Mouse (Mus musculus): ENCODE results near the gene C87436.

C87436 gene

DNA sequence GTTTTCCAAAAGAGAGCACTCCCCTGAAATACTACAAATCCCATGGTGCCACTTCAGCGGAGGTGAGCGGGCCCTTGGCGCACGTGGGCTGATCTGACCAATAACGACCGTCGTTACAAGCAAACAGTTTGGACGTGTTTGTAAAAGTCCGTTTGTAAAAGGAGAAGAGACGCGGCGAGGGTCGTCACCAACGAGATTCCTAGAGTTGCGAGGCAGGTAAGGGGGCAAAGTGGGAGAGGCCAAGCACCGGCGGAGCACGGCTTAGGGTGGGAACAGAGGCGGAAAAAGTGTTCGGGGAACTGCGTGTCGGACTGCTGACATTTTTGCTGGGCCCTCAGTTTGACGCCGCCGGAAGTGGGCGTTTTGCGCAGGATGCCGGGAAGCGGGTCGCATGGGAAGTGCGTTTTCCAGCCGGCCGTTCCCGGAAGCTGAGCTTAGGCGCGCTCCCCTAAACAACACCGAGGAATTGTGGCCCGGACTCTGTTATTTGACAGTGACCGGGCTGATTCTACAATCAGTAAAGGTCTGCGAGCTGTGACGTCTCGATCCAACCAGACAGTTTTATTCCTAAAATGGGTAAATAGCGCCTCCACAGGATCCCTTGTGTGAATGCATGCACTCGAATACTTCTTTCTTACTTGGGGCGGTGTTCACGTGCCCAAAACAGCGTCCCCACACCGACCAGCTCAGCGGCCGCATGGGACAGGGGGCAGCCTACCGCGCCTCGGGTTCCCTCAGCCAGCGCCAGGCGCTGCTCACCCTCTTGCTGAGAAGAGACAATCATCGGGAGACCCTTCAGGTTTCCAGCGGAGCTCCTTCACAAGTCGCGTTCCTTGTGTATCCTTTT is at the start of gene C87436:
C87436 (plus strand) TSS at position 103 of the 847 bp plus-strand sequence.
- peak; percentile 92 to 95 for DNase-seq (ENCODE audit: low spot score in 2 of 2)

DNA sequence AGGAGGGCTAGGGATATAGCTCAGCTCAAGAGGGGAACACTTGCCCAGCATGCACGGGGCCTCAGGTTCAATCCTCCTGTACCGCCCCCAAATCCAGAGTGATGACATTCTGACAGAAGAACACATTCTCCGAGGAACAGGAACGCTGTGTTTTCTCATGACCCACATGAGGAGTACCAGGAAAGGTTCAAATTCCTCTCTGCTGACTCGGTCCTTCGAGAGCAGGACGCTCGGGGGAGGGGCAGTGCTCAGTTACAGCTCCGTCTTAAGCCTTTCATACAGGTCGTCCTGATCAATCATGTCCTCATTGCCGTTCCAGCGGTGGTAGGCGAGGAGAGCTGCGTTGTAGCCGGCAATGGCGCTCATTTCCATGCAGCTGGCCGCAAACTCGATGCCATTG is 49.7 kb upstream of the C87436 start:
- no peak for DNase-seq (ENCODE audit: low spot score in 2 of 2)

DNA sequence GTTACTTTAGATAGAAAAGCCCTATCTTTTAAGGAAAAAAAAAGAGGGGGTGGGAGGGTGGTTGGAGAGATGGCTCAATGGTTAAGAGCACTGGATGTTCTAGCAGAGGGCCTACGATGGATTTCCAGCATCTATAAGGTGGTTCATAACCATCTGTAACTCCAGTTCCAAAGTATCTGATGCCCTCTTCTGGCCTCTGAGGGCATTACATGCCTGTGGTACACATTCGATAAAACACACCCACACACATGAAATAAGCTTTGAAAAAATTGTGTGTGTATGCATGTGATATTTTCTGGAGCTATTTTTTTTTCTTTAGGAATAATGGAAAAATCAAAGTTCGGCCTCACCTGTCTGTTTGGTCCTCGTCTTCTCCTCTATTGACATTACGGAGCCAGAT is 46.8 kb upstream of the C87436 start:
- DNase-seq (ENCODE audit: low spot score in 2 of 2): peak in 1 of 2 experiments; percentile 49

DNA sequence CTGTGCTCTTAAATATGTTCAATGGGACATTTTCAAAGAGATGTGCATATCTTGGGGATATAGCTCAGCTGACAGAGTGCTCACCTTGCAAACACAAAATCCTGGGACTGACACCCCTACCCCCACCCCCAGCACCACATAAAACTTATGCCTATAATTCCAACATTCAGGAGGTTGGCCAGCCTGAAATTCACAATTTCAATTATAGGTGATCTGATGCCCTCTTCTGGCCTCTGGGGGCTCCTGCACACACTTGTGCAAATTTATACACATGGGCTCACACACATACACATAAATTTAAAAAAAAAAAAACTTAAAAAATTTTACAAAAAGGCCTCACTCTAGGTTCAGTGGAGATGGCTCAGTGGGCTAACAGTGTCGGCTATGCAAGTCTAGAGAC is 45.0 kb upstream of the C87436 start:
- no peak for DNase-seq (ENCODE audit: low spot score in 2 of 2)

DNA sequence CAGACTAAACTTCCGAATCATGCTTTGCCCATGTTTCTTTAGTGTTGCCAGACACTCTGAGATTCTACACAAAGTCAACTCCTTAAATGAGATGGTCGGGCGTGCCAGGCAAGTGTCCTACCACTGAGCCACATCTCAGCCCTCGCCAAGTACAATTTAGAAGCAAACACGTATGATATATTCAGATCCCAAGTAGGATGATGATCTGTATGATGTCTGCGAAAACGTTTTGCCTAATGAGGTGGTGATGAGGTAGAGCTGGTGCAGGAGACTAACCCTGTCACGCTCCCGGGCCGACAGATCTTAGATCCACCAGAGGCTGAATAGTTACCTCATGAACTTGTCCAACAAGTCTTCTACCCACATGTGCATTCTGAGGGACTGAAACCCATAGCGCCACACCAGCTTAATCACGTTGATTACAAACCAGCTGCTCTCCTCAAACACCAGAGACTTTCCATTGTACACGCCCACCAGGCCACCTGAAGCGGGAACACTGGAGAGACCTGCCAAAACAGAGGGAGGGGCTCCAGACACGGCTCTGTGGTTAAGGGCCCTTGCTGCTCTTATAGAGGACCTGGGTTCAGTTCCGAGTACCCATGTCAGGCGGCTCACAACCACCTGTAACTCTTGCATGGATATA is 44.0 kb upstream of the C87436 start:
- DNase-seq (ENCODE audit: low spot score in 2 of 2): no peak

DNA sequence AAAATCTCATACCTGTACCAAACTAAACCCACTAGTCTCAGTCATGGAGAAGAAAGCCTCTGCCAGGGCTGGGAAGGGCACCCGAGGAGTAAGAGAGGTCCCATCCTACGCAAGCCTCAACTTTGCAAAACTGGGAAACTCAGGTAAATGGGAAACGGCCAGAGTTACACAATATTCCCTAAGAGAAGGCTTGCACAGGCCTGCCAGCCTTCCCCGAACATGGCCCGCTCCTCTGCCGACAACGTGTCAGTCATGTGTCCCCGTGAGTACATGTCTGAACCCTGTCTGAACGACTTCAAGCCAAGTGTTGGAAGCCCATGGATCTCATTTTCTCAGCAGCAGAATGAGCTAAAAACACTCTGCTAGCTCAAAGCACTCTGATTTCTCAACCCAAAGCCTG is 43.2 kb upstream of the C87436 start:
- no peak for DNase-seq (ENCODE audit: low spot score in 2 of 2)

DNA sequence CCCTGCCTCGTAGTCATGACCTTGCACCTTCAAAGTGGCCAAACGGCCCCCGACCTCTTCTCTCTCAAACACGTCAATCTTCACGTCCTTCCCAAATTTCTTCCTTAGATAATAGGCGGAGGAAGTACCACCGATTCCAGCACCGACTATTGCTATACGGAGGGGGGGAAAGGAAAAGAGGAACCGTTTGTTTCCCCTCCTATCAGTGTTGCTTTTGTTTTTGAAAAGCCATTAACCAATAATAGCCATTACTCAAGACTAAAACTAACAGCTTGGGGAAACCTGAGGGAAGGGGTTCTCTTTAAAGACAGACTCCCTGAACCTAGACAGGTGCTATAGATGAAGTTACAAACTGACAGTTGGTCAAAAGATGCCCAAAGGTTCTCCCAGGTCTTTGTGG is 42.2 kb upstream of the C87436 start:
- DNase-seq (ENCODE audit: low spot score in 2 of 2): no peak

DNA sequence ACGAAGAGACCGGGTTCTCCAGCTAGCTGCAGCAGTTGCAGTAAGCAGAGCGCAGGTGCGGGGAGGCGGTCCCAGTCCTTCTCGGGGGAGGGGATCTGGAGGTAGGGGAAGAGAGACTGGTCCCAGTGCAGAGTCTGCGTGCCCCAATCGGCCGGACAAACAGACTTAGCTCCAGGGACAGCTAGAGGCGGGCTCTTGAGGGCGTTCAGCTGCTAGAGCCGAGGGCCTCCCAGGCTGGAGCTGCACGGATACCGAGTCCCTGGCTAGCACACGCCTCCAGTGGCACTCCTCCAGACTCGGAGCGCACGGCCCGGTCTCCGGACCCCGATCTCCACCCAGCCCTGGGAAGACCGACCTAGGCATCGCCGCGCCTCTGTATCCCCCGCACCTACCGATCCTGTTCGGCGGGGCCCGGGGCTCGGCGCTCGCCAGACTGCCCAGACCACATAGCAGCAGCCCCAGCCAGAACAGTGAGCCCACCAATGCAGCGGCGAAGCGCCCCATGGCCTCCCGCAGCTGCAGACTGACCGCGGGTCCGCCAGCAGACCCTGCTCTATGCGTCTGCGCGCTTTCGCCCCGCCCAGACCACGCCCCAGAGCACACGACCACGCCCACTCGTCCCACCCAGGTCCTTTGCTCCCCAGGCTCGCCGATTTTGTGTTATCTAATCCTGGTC is 41.5 kb upstream of the C87436 start, which contains the start of gene Pcyox1:
Pcyox1 (minus strand) TSS at position 574 of the 676 bp plus-strand sequence.
- peak; percentile 89 to 90 for DNase-seq (ENCODE audit: low spot score in 2 of 2)

DNA sequence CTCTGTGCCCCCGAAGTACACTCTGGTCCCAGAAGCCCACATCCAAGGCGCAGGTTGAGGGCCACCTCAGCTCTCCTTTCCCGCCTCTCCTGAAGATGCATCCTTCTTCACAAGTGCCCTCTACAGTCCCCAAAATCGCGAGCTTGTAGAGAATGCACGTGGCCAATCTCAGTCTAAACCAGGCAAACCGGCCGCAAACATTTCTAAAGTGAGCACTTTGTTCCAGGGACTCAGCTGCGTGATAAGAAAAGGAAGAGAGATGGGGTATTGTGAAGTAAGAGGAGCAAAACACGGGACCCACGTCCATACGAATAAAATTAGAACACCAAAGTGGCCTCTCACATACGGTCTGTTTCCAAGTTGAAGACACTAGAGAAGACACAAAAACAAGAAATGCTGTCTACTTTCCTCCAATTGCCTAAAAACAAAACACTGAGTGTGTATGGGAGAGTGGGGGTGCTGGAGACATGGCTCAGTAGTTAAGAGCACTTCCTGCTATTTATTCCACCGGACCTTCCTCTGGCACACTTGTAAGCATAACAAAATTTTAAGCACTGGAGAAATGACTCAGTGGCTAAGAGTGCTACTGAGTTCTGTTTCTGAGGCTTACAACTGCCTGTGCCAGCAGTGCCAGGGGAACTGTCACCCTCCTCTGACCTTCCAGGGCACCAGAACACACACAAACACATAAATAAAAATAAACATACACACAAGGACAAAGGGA is 40.8 kb upstream of the C87436 start:
- DNase-seq (ENCODE audit: low spot score in 2 of 2): no peak

DNA sequence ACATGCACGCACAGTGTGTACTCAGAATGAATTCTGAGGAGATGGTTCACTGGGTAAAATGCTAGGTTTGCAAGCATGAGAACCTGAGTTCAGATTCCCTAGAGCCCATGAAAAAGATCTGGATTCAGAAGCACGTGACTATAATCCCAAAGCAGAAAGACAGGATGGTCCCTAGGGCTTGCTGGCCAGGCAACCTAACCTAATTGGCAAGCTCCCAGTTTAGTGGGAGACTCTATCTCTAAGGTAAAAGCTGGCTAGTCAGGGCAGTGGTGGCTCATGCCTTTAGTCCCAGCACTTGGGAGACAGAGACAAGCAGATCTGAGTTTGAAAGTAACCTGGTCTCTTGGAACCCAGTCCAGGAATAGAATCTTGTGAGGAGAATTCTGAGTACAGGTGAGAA is 39.2 kb upstream of the C87436 start:
- DNase-seq (ENCODE audit: low spot score in 2 of 2): no peak

DNA sequence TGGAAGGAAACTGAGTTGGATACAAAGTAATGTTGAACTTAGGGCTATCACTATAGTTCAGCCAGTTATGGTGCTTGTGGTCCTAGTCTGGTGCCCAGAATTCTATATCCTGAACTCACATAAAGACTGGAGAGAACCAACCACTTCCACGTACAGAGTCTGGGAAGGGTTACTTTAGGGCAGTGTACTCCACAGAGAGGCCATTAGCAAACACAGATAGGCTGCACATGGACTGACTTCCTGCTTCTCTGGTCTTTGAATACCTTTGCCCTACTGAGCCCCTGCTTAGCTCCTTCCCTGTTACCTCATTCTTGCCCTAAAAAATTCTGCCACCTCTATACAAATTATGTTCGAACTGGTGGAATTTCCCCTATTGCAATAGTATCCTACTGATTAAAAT is 38.2 kb upstream of the C87436 start:
- no peak for DNase-seq (ENCODE audit: low spot score in 2 of 2)

DNA sequence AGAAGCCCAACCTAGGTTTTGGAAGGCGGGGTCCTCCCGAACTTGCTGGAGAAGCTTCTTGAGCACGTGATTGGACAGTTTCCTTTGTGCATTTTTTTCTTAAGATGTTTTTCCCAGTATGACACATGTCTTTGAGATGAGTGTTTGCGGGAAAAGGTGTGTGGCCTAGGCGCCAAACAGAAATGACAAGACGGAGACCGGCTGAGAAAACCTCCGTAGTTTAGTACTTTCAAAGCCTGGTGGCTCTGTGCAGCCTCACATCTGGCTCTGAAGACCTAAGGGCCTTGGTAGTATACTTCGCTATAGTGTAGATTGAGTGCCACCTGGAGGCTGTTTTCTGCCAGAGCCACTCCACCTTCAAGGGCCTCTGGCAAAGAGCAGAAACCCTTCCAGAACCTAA is 37.2 kb upstream of the C87436 start:
- peak; percentile 51 to 83 for DNase-seq (ENCODE audit: low spot score in 2 of 2)

DNA sequence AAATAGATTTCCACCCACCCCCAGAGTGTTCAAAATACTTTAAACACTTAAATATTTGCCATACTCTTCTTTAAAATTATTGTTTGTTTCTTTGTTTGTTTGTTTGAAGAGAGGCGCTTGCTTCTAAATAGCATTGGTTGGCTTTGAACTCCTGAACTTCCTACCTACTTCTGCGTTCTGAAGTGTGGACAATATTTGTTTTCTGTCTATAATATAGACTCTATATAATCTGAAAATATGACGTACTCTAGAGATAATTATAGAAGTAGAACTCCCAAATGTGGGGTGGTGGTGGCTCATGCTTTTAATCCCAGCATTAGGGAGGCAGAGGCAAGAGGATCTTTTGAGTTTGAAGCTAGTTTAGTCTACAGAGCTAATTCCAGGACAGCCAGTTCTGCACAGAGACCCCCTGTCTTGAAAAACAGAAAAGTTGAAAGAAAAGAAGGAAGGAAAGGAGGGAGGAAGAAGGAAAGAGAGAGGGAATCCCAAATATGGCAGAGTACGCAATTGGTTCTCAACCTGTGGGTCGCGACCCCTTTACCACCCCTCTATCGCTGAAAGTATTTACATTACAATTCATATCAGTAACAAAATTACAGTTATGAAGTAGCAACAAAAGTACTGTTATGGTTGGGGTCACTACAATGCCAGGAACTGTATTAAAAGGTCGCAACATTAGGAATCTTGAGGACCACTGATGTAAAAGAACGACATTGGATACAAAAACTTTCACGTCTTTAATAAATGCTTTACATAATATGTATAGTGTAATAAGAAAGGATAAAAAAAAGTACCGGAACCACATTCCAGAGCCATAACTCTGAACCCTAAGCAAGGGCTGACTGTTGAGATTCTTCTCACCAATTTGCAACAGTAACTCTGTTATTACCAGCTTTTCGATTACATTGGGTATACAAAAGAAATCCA is 35.2 kb upstream of the C87436 start:
- no peak for DNase-seq (ENCODE audit: low spot score in 2 of 2)

DNA sequence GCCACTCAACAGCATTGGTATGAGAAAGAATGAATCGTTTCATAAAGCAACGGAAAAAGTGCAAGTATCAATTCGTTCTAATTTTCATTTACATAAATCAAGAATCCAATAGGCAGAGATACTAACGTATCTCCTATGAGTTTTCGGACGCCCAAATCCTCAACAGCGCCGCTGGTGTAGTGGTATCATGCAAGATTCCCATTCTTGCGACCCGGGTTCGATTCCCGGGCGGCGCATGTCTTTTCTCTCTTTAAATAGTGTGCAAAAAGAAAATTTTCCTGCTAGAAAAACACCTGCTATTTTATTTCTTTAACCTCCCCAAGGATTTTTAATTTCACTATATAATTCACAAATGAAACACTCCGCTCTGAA is 34.5 kb upstream of the C87436 start:
- peak; percentile 87 for DNase-seq (ENCODE audit: low spot score in 2 of 2)

DNA sequence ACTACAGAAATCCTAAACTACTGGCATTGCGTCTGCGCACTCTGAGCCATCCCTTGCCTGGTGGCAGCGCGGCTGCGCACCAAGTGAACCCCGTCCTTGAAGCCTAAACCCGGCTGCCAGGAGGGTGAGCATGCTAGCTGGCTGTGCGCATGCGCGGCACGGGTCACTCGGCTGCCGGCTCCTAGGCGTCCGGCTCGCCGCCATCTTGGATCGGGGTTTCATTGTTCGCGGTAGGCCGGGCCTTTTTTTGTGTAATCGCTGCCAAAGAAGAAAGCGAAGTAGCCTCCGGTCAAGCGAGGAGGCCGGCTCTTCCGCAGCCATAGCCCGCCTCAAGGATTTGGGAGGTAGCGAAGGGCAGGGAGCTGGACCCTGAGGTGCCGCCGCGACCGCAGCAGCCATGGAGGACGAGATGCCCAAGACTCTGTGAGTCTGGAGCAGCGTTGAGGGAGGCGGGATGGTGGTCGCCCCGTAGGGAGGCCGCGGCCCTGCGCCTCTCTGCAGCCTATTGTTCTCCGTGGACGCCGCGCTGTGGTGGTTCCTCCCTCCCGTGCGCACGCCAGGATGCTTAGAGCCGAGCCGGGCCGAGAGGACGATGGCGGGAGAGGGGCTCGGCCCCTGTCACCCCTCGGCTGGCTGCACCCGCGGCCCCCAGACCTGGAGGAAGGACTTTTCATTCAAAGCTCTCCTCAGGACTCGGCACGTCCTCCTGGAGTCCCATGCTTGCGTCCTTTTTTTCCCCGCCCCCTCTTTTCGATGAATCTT is 33.9 kb upstream of the C87436 start, which contains the start of gene Tia1:
Tia1 (plus strand) TSS at position 120 of the 762 bp plus-strand sequence.
- peak; percentile 92 to 97 for DNase-seq (ENCODE audit: low spot score in 2 of 2)

DNA sequence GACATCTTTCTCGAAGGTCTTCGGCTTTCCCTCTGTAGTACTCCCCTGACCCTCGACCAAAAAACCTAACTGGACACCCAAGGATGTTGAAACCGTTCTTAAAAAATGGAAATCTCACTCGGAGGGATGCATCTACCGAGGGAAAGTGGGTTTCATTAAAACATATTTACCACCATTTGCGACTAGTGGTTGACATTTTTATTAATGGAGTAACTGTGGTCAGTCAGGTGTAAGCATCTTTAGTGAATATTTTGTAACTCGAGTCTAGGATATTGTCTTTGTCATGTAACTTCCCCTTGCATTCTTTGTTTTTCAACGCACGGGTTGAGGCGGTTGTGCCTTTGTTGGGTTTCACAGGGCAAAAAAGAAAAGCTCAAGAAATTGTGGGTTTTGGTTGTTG is 33.2 kb upstream of the C87436 start:
- no peak for DNase-seq (ENCODE audit: low spot score in 2 of 2)

DNA sequence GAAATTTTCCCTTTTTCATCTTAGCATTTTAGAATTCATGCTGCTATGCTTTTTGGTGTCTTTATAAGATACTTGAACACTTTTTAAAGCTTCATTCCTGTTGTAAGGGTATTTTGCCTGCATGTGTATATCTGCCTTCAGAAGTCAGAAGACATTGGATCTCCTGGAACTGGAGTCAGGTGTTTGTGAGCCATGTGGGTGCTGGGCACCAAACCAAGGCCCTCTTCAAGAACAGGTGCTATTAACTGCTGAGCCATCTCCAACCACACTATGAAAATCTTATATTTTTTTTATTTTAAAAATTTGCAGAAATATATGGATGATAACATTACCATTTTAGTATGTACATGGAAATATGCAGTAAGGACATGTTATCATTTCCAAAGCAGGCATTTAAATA is 31.9 kb upstream of the C87436 start:
- no peak for DNase-seq (ENCODE audit: low spot score in 2 of 2)

DNA sequence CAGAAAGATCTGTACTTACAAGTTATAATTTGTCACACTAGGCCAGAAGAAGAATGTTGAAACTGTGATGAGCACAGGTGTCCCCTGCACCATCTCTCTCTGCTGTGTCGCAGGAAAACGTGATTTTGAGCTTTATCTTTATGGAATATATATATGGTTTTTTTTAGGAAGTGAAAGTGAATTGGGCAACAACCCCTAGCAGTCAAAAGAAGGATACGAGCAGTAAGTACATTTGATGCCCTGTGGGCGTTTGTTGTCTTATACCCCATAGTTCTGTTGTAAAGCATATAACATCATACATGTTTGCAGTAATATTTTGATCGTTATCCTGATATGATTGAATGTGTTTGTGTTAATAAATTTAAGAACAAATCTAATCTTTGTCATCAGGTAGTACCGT is 19.5 kb upstream of the C87436 start:
- no peak for DNase-seq (ENCODE audit: low spot score in 2 of 2)

DNA sequence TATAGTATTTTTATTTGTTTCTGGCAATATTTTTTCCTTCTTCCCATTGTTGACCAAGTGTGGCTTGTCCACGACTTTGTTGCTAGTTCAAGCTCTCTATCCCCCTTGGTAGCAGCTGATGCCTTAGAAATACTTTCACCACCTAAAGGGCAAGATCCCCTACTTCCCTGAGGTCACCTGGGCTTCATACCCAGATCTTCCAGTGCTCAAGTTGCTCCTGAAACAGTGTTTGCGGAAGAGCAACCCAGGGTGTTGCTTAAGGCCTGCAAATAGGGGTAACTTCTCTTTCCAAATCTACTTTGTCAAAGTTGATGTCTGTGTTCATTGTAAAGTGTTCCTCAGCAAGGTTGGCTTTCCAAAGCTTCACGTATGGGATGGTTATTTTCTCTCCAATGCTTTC is 18.9 kb upstream of the C87436 start:
- DNase-seq (ENCODE audit: low spot score in 2 of 2): no peak

DNA sequence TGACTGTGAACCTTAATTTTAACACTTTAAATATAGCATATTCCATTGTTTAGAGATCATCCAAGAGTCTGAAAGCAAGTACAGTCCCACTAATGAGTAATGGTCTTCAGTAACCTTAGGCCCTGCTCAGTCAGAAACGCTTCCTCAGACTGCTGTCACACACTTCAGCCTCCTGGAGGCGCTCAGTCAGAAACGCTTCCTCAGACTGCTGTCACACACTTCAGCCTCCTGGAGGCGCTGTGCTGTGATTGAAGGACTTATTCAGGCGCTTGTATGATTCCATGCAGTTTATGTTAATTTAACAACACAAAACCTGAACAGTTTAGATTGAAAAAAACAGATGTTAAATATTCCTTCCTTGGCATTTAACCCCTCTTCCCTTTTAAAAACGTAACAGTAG is 17.7 kb upstream of the C87436 start:
- DNase-seq (ENCODE audit: low spot score in 2 of 2): peak in 1 of 2 experiments; percentile 38

Measured in spleen, postnatal 10 days (tissue).